Mouse (Mus musculus) cerebellum, adult 2 months (tissue): ENCODE results near the gene Cryzl2.

ENCODE experiments used
- CTCF ChIP-seq: fragments of 200-500 bp; IDR thresholded peaks from 2 replicates; pipeline ENCODE4 v1.5.1; 2011; ENCODE audit warnings: low read depth, mild to moderate bottlenecking, control low read depth, low read length, moderate library complexity, borderline replicate concordance; ENCODE audit not compliant: insufficient read depth
- POLR2A ChIP-seq: fragments of 200-500 bp; IDR thresholded peaks from 2 replicates; pipeline ENCODE4 v1.6.1; 2011; ENCODE audit warnings: low read length, control low read depth, borderline replicate concordance; ENCODE audit not compliant: insufficient read depth

DNA sequence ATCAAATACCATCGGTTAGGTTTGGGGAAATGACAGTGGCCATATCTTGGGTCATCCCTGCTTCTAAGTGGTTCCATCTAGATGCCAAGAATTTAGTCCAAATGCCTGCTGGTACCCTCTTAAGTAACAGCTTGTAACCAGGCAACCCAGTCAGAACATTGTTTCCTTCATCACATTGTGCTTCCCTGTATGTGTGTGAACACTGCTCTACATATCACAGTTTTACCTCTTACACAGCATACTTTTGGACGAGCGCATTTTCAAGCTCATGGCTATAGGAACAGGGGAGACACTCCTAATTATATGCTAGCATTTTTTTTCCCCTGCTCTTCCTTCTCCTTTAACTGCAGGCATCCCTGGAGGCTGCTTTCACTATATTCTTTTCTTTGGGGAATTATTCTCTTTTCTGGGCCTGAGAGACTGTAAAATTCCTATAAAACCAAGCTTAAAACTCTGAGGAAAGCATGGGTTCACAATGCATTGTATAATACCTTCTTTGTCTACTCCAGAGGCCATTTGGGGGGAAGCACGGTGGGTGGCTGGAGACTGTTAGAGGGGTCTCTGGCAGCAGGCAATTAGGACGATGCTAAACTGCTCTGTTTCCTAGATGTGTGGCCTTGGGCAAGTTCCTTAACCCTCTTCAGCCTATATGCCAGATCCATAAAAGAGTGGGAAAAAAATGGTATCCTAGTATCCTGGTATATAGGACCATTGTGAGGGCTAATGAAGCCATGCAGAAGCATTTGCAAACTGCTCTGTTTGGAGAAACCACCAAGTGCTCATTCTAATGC is 5.4 kb upstream of the Cryzl2 start:
- TF ChIP-seq CTCF = no peak
- no peak for TF ChIP-seq POLR2A
